Mouse (Mus musculus): ENCODE measurements around the gene Pcdh10.

Gene Pcdh10

DNA sequence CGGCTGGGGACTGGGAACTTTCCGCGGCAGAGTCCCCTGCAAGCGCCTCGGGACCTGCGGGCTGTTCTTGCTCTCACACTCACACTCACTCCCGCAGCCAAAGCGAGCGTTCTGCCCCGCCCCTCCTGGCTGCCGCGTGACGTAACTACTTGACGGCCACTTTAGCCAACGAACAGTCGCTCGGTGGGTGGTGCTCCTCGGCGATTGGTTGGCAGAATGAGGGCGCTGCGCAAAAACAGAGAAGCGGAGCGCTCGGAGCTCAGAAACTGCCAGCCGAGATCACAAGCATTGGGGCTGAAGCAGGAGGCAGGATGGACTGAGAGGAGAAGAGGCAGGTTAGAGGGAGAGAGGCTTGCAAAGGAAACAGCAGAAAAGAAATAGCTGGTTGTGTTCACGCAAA, at the start of gene Pcdh10:
Gene Pcdh10 (plus strand): TSS at position 254 of the 400 bp plus-strand sequence.
- DNase-seq (ENCODE audit: low spot score in 2 of 2) = peak; percentile 97 to 98

- no peak for DNase-seq (ENCODE audit: low spot score in 2 of 2)
Observed at GRCm38 (mm10) chr3:45355919-45356318, 22.3 kb upstream of the Pcdh10 start.

GRCm38 (mm10) chr3:45368952-45369351, 9.2 kb upstream of the Pcdh10 start:
- DNase-seq (ENCODE audit: low spot score in 2 of 2) = no peak

- peak; percentile 73 to 87 for DNase-seq (ENCODE audit: low spot score in 2 of 2)
Observed at GRCm38 (mm10) chr3:45375761-45376500, 2.3 kb upstream of the Pcdh10 start.

DNA sequence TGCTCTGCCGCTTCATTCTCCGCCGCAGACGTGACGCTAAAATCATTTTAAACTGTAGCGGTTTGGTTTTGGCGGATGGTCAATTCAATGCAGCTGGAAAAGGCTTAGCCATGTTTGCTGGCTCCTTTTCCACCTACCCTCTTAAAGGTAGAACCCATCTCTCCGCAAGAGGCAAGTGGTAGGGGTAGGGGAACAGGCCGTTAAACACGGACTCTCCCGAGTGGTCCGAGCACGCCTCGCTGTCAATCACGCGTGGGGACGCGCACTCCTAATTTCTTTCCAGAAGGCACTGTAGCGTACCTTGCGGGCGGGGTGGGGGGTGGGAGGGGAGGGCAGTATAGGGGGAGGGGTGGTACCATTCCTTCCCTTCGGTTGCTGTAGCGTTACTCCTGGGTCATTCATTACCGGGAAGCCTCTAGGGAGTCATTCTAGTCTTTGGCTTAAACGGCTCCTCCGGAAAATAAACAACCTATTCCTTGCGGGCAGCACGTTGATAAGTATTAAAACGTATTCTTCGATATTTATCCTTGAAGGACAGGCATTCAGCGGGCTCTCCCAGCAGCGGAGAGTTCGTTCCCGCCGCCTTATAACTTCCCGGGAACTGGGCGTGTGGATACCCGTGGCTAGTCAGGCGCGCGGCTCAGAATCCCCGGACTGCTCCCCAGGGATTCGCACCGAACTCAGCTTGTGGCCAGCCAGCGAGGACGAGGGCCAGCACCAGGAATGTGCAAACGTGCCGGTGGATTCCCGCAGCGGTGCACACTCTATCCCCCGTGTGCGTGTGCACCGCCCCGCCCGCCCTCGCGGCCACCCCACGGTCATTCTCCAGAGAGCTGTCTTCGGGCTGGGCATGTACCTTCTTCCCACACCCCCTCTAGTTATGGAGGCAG, 1.5 kb upstream of the Pcdh10 start:
- peak; percentile 31 to 63 for DNase-seq (ENCODE audit: low spot score in 2 of 2)

- peak in 1 of 2 experiments; percentile 57 for DNase-seq (ENCODE audit: low spot score in 2 of 2)
Observed at GRCm38 (mm10) chr3:45377391-45377998, 703 bp upstream of the Pcdh10 start.

GRCm38 (mm10) chr3:45379541-45379971, 1.4 kb downstream of the Pcdh10 start:
- DNase-seq (ENCODE audit: low spot score in 2 of 2) = no peak

- DNase-seq (ENCODE audit: low spot score in 2 of 2) = peak; percentile 28 to 50
Observed at GRCm38 (mm10) chr3:45379972-45380761, 2.0 kb downstream of the Pcdh10 start.

- peak; percentile 26 to 38 for DNase-seq (ENCODE audit: low spot score in 2 of 2)
Observed at GRCm38 (mm10) chr3:45380811-45381761, 2.9 kb downstream of the Pcdh10 start.

DNA sequence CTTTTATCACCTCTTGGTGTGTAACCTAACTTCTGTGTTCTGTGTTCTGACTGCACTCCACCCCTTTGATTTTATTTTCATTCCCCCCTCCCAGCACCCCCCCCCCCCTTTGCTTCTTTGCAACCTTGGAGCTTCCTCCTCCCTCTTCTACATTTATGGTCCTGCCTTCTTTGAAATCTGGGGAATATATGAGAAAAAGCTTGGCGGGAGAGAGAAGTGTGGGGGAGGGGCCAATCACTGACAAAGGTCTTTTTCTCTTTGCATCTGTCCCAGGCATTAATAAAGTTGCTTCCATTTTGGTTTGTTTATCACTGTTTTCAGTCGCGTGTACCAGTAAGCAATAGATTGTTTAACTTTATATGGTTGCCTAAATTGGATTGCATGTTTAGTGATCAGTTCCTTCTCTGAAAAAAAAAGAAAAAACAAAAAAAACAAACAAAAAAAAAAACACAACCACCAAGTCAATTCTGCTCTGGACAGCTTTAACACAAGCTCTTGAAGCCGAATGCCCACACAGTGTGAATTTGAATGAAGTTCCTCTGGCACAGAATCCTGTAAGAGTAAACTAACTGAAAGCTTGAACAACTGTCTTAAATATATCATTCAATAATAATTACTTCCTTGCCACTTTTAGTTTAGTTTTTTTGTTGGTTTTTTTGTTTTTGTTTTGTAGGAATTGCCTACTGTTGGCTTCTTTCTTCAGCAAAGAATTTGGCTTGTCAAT, 4.0 kb downstream of the Pcdh10 start:
- DNase-seq (ENCODE audit: low spot score in 2 of 2) = no peak

DNA sequence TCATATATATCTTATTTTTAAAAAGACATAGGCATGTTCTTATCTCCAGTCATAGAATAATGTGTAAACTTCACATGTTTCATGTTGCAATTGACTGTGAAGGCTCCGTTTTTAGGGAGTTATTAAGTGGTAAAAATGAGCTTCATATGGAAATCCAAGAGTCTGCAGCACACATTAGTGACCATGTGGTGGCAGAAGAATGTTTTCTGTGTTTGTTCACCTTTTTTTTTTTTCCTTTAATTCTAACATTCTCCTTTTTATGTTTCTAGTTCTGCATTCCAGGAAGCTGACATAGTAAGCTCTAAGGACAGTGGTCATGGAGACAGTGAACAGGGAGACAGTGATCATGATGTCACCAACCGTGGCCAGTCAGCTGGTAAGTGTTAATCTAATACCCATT, 5.6 kb downstream of the Pcdh10 start:
- DNase-seq (ENCODE audit: low spot score in 2 of 2) = no peak

- DNase-seq (ENCODE audit: low spot score in 2 of 2) = peak; percentile 47 to 68
Observed at GRCm38 (mm10) chr3:45385028-45385427, 6.8 kb downstream of the Pcdh10 start.

- DNase-seq (ENCODE audit: low spot score in 2 of 2) = no peak
Observed at GRCm38 (mm10) chr3:45385451-45385850, 7.3 kb downstream of the Pcdh10 start.

DNA sequence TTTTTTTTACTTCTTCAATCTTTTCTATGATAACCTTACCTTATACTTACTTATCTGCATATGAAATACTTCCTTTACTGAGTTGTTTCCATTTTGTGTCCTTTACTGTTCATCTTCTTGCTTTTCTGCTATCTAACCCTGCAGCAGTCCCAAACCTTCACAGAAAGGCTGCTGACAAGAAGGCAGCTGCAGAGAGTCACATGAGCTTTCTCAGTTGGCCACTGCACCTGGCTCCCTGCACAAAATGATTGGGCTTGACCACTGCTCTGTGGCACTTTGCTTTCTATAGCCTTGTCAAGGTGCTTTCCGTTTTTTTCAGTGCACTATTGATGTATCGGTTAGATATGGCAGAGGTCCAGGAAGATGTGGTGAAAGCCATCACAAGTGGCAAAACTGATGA, 8.3 kb downstream of the Pcdh10 start:
- DNase-seq (ENCODE audit: low spot score in 2 of 2) = no peak

DNA sequence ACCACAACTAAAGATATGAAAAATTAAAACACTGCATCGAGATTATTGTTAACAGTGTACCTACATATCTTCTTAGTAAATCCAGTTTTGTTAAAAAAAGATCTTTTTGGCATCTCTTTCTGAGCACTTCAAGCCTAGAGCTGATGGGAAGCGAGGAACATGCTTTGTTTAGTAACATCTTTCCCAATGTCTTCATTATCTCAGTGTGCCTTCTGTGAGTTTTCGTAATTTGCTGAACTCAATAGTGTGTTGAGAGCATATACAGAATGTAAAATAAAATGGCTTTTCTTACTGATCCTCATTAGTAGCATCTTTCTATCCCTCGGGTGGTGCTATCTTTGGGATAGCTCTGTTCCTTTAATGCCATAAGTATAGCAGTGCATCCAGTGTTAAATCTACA, 18.9 kb downstream of the Pcdh10 start:
- DNase-seq (ENCODE audit: low spot score in 2 of 2) = no peak

- no peak for DNase-seq (ENCODE audit: low spot score in 2 of 2)
Observed at GRCm38 (mm10) chr3:45403239-45403638, 25.0 kb downstream of the Pcdh10 start.

DNA sequence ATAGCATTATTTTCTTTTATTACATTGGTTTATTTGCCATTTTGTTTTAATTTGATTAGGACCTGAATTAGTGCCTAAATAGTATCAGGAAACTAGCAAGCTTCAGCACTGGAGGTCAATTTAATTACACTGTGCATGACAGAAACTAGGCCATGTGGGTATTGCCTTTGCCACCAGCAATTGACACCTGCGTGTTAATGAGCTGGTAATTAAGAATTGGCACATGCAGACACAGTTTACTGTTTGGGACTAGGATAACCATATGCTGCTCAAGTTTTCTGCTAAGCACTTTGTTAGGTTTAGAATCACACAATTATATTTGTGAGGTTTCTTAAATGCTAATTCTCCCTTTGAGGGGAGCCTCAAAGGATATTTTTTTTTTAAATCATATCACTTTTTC, 53.5 kb downstream of the Pcdh10 start:
- no peak for DNase-seq (ENCODE audit: low spot score in 2 of 2)

DNA sequence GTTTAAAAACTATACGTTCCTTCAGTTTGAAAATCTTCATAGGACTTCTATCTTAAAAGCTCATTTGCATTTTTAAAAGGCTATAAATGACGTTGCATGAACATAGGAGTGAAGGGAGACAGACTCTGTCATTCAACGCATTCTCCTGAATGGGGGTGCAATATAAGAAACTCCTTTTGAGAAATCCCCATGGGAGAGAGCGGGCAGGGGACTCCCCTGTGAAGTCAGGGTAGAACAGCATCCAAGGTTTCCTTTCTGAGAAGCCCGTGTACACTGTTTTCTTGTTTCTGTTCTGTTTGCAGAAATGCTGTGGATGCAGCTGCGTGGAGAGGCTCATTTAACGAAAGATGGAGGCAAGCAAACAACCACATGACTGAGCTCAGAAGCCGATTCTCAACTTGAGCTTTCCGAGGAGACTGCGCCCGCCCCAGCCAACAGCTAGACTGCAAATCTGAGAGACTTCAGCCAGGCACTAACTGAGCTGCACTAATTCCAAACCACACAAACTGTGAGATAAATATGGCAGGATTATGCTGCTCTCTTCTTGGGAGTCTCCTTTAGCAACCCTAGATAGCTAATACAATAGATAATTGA, 54.1 kb downstream of the Pcdh10 start:
- no peak for DNase-seq (ENCODE audit: low spot score in 2 of 2)

Data from frontal cortex, postnatal 10 days (tissue).